In genomic region chr13:24430215-24430614, GRCm38 (mm10) we compare ENCODE assay signal across 27 mouse cellular contexts.
DNase-seq lines count a peak whose midpoint lies in the region; ATAC-seq and TF ChIP-seq lines count a peak whose summit lies in the region.
"Had no signal": no experiment of that assay in that cellular context is flagged by ENCODE, and none has a peak within 500 bp of the region (broad histone marks: within the 10 kb centered on the region; RNA-seq: fewer than 3 reads in every experiment).

No protein-coding gene starts in this region.

- WGBS in heart, embryonic 13.5 days, result 25% methylated on average over 5 of the region's 5 CpGs
- 35% methylated on average over 5 of the region's 5 CpGs for WGBS in heart, embryonic 16.5 days
- WGBS in liver, embryonic 13.5 days (ENCODE audit: insufficient replicate concordance), result 49% methylated on average over 5 of the region's 5 CpGs
- WGBS in liver, postnatal 0 days (ENCODE audit: insufficient replicate concordance), result 68% methylated on average over 5 of the region's 5 CpGs
- WGBS in midbrain, postnatal 0 days, result 82% methylated on average over 5 of the region's 5 CpGs

- no peaks in the 10 kb centered on the region for H3K27me3 ChIP-seq in heart, embryonic 13.5 days (replicated peaks)
- H3K27me3 ChIP-seq in heart, embryonic 16.5 days (ENCODE audit: control insufficient read depth, insufficient read depth, low read length), result no peaks in the 10 kb centered on the region
- no peaks in the 10 kb centered on the region for H3K27me3 ChIP-seq in liver, embryonic 13.5 days
- H3K27me3 ChIP-seq in liver, postnatal 0 days (ENCODE audit: insufficient read depth, low read length), result no peaks in the 10 kb centered on the region
- no peaks in the 10 kb centered on the region for H3K27me3 ChIP-seq in midbrain, postnatal 0 days (ENCODE audit: insufficient read depth, low read length)
- H3K27me3 ChIP-seq: embryonic facial prominence, embryonic 12.5 days; embryonic facial prominence, embryonic 15.5 days had no signal

- H3K36me3 ChIP-seq in heart, embryonic 13.5 days, result no peaks in the 10 kb centered on the region
- H3K36me3 ChIP-seq in heart, embryonic 16.5 days (ENCODE audit: control insufficient read depth, insufficient read depth), result no peaks in the 10 kb centered on the region
- no peaks in the 10 kb centered on the region for H3K36me3 ChIP-seq in liver, embryonic 13.5 days
- 0 out of 2 replicates have a peak, but pooled peaks cover 2% of the 10 kb centered on the region for H3K36me3 ChIP-seq in liver, postnatal 0 days (replicated peaks; ENCODE audit: insufficient read depth, low read length)
- H3K36me3 ChIP-seq in midbrain, postnatal 0 days (ENCODE audit: insufficient read depth, low read length), result no peaks in the 10 kb centered on the region
- H3K36me3 ChIP-seq: embryonic facial prominence, embryonic 12.5 days; embryonic facial prominence, embryonic 15.5 days had no signal

- H3K9me3 ChIP-seq in heart, embryonic 13.5 days, result no peaks in the 10 kb centered on the region
- no peaks in the 10 kb centered on the region for H3K9me3 ChIP-seq in heart, embryonic 16.5 days (replicated peaks; ENCODE audit: control insufficient read depth, low read length)
- H3K9me3 ChIP-seq in liver, embryonic 13.5 days (replicated peaks), result no peaks in the 10 kb centered on the region
- no peaks in the 10 kb centered on the region for H3K9me3 ChIP-seq in liver, postnatal 0 days (ENCODE audit: low read length)
- H3K9me3 ChIP-seq in midbrain, postnatal 0 days (ENCODE audit: low read length), result no peaks in the 10 kb centered on the region
- H3K9me3 ChIP-seq: embryonic facial prominence, embryonic 12.5 days; embryonic facial prominence, embryonic 15.5 days had no signal

- no peak overlapping the region for H3K4me3 ChIP-seq in heart, embryonic 13.5 days
- H3K4me3 ChIP-seq in heart, embryonic 16.5 days (ENCODE audit: low read length), result no peak overlapping the region
- H3K4me3 ChIP-seq in liver, embryonic 13.5 days (replicated peaks), result no peak overlapping the region
- no peak overlapping the region for H3K4me3 ChIP-seq in liver, postnatal 0 days (ENCODE audit: low read depth, low read length)
- no peak overlapping the region for H3K4me3 ChIP-seq in midbrain, postnatal 0 days (ENCODE audit: low read depth, low read length)
- H3K4me3 ChIP-seq: embryonic facial prominence, embryonic 12.5 days; embryonic facial prominence, embryonic 15.5 days; gastrocnemius, adult 2 months had no signal

- no peak for TF ChIP-seq EP300 in liver, postnatal 0 days (IDR thresholded peaks at IDR 0.05; ENCODE audit: low read depth)

- H3K27ac ChIP-seq in heart, embryonic 13.5 days (replicated peaks), result peak overlapping the region; percentile 76
- peak overlapping the region; percentile 41 for H3K27ac ChIP-seq in heart, embryonic 16.5 days (ENCODE audit: low read length)
- H3K27ac ChIP-seq in liver, embryonic 13.5 days, result peak overlapping the region; percentile 7; the same call in 1 of the 2 replicates
- H3K27ac ChIP-seq in liver, postnatal 0 days (ENCODE audit: low read depth), result no peak overlapping the region
- H3K27ac ChIP-seq in midbrain, postnatal 0 days (ENCODE audit: low read depth, low read length), result no peak overlapping the region
- H3K27ac ChIP-seq: embryonic facial prominence, embryonic 12.5 days; embryonic facial prominence, embryonic 15.5 days; gastrocnemius, adult 2 months; hindbrain, embryonic 14.5 days; hindbrain, postnatal 0 days had no signal

- no peak overlapping the region for H3K4me2 ChIP-seq in heart, embryonic 13.5 days
- H3K4me2 ChIP-seq in heart, embryonic 16.5 days (ENCODE audit: low read depth, low read length), result no peak overlapping the region
- no peak overlapping the region for H3K4me2 ChIP-seq in liver, embryonic 13.5 days
- H3K4me2 ChIP-seq in liver, postnatal 0 days (ENCODE audit: low read depth, low read length), result no peak overlapping the region
- H3K4me2 ChIP-seq in midbrain, postnatal 0 days (ENCODE audit: low read depth, low read length, poor library complexity, severe bottlenecking), result no peak overlapping the region
- H3K4me2 ChIP-seq: embryonic facial prominence, embryonic 12.5 days; embryonic facial prominence, embryonic 15.5 days; hindbrain, embryonic 14.5 days had no signal

- H3K4me1 ChIP-seq in heart, embryonic 13.5 days, result peaks cover 28% of the 10 kb centered on the region
- peaks cover 19% of the 10 kb centered on the region for H3K4me1 ChIP-seq in heart, embryonic 16.5 days (ENCODE audit: control insufficient read depth, insufficient read depth, low read length)
- H3K4me1 ChIP-seq in liver, embryonic 13.5 days (replicated peaks), result peaks cover 35% of the 10 kb centered on the region
- no peaks in the 10 kb centered on the region for H3K4me1 ChIP-seq in liver, postnatal 0 days (ENCODE audit: insufficient read depth)
- no peaks in the 10 kb centered on the region for H3K4me1 ChIP-seq in midbrain, postnatal 0 days (ENCODE audit: insufficient read depth, low read length)
- H3K4me1 ChIP-seq: embryonic facial prominence, embryonic 12.5 days; embryonic facial prominence, embryonic 15.5 days had no signal

- DNase-seq in heart, adult 8-10 months (ENCODE audit: low spot score), result no peak
- no peak for DNase-seq in heart, adult 18-20 months
- DNase-seq in liver, embryonic 13.5 days, result no peak
- no peak for DNase-seq in liver, postnatal 0 days
- no peak for DNase-seq in midbrain, postnatal 0 days (ENCODE audit: low spot score)
- DNase-seq: adrenal gland, adult 2 months; adrenal gland, postnatal 14 days; cerebellum, adult 11 months; cerebellum, adult 2 months; cerebellum, adult 9-11 months; cerebellum, postnatal 25 days; forebrain, postnatal 0 days; gastrocnemius, adult 2 months; gastrocnemius, postnatal 14 days; heart, adult 11 months; heart, postnatal 36 days; kidney, adult 18-20 months had no signal

- H3K9ac ChIP-seq in heart, embryonic 13.5 days, result no peak overlapping the region; the same call in 1 of the 2 replicates
- H3K9ac ChIP-seq in heart, embryonic 16.5 days (ENCODE audit: low read length), result no peak overlapping the region
- H3K9ac ChIP-seq in liver, embryonic 13.5 days, result peak overlapping the region; percentile 33; the same call in 1 of the 2 replicates
- no peak overlapping the region for H3K9ac ChIP-seq in liver, postnatal 0 days (replicated peaks)
- no peak overlapping the region for H3K9ac ChIP-seq in midbrain, postnatal 0 days (replicated peaks; ENCODE audit: low read length, poor library complexity, severe bottlenecking)
- H3K9ac ChIP-seq: embryonic facial prominence, embryonic 12.5 days; embryonic facial prominence, embryonic 15.5 days; forebrain, postnatal 0 days; hindbrain, embryonic 14.5 days had no signal

- ATAC-seq in heart, embryonic 13.5 days (ENCODE audit: extremely low read depth, insufficient number of reproducible peaks, low FRiP score, low TSS enrichment), result no peak
- ATAC-seq in heart, embryonic 16.5 days (replicated peaks; ENCODE audit: extremely low read depth, insufficient read depth, low FRiP score), result peak; percentile 65
- peak; percentile 53 for ATAC-seq in liver, embryonic 13.5 days (ENCODE audit: low read depth)
- ATAC-seq in liver, postnatal 0 days, result no peak
- ATAC-seq in midbrain, postnatal 0 days (ENCODE audit: low FRiP score), result no peak
- ATAC-seq: CD4-positive, CD25-positive, alpha-beta regulatory T cell, adult 4 months; forebrain, embryonic 14.5 days; forebrain, postnatal 0 days; hindbrain, postnatal 0 days; inflammation-experienced regulatory T-cells, adult 6 months; intestine, embryonic 16.5 days had no signal

- no peak for TF ChIP-seq CTCF in liver, postnatal 0 days (IDR thresholded peaks at IDR 0.05; ENCODE audit: low read depth)
- no peak for TF ChIP-seq CTCF in midbrain, postnatal 0 days (IDR thresholded peaks at IDR 0.05)

Comparison
In these comparisons a context has a peak if more than half of its experiments do, and no peak if none do; other contexts are left out.
1. ATAC-seq: peak in heart, embryonic 16.5 days (single experiment) and liver, embryonic 13.5 days (single experiment); none in heart, embryonic 13.5 days (single experiment), liver, postnatal 0 days (single experiment) and midbrain, postnatal 0 days (single experiment).
2. H3K27ac ChIP-seq: peak in heart, embryonic 13.5 days (single experiment), heart, embryonic 16.5 days (single experiment) and liver, embryonic 13.5 days (single experiment); none in liver, postnatal 0 days (single experiment) and midbrain, postnatal 0 days (single experiment).